Mouse (Mus musculus): ENCODE results near the gene Gm20873.
"Not testable (repeated sequence)": the region's sequence is repeated elsewhere in the genome, so short reads cannot be mapped to it uniquely, and the experiment has no call there.

The Gm20873 gene

GRCm38 (mm10) chrY:6266798-6267197, at the start of gene Gm20873:
TSS of gene Gm20873 (plus strand) at chrY:6267098.
- DNase-seq, result not testable (repeated sequence)

GRCm38 (mm10) chrY:6237895-6238294, 29.0 kb upstream of the Gm20873 start, which contains the start of gene Gm21746:
TSS of gene Gm21746 (minus strand) at chrY:6237995.
- not testable (repeated sequence) for DNase-seq
